Mouse (Mus musculus) limb, embryonic 15.5 days (tissue): ENCODE measurements around the gene Gm20481. TPM values are rescaled to one million over a fixed set of nuclear protein-coding genes. Genes with fewer than 3 reads are reported as not detected.

Source experiments
- ATAC-seq: fragments of 200-750 bp; cut with Nextera tagmentation; 2 replicates; pipeline ENCODE4 v1.8.0; 2017; ENCODE audit warnings: low read depth, moderate TSS enrichment; ENCODE audit not compliant: insufficient number of reproducible peaks, low FRiP score, low TSS enrichment
- H3K27ac ChIP-seq: fragments of 300-500 bp; sonication (generic); 2 replicates; pipeline ENCODE4 v1.5.1; 2015; ENCODE audit warnings: moderate library complexity, mild to moderate bottlenecking, inconsistent platforms
- H3K27me3 ChIP-seq: fragments of 300-500 bp; sonication (generic); 2 replicates; pipeline ENCODE4 v1.6.1; 2015; ENCODE audit warnings: inconsistent platforms
- H3K36me3 ChIP-seq: fragments of 300-500 bp; sonication (generic); 2 replicates; pipeline ENCODE4 v1.6.1; 2015; ENCODE audit warnings: inconsistent platforms
- H3K4me1 ChIP-seq: fragments of 300-500 bp; sonication (generic); 2 replicates; pipeline ENCODE4 v1.6.1; 2015; ENCODE audit warnings: inconsistent platforms
- H3K4me2 ChIP-seq: fragments of 300-500 bp; sonication (generic); 2 replicates; pipeline ENCODE4 v1.6.1; 2015; ENCODE audit warnings: mild to moderate bottlenecking, inconsistent platforms
- H3K4me3 ChIP-seq: fragments of 300-500 bp; sonication (generic); 2 replicates; pipeline ENCODE4 v1.5.1; 2015; ENCODE audit warnings: mild to moderate bottlenecking, inconsistent platforms
- H3K9ac ChIP-seq: fragments of 300-500 bp; sonication (generic); 2 replicates; pipeline ENCODE4 v1.6.1; 2015; ENCODE audit warnings: inconsistent platforms
- H3K9me3 ChIP-seq: fragments of 300-500 bp; sonication (generic); 2 replicates; pipeline ENCODE4 v1.6.1; 2016; ENCODE audit warnings: inconsistent platforms
- WGBS: fragments of 180-500 bp; shearing (Covaris S2); methylation state at CpG from one replicate; pipeline ENCODE4 v1.1.7; 2015; 5-methylcytosine and 5-hydroxymethylcytosine counted together
- polyA plus RNA-seq: library from polyadenylated mRNA; unstranded; fragments of >200 nt; fragmentation: Nextera tagmentation; extraction: Ambion mirVana; gene quantifications from 2 replicates; pipeline ENCODE4 v1.2.1, GENCODE M21; 2015

The Gm20481 gene
- polyA plus RNA-seq, 1 experiment from 2014 or later = not detected

GRCm38 (mm10) chr17:35012430-35012829, 42.7 kb downstream of the Gm20481 start:
- Histone ChIP-seq H3K4me2 (no peak overlapping the region), H3K36me3 (peaks cover 92% of the 10 kb centered on the region), H3K9ac (no peak overlapping the region), H3K27ac (no peak overlapping the region), H3K4me3 (no peak overlapping the region), H3K27me3 (no peaks in the 10 kb centered on the region), H3K9me3 (no peaks in the 10 kb centered on the region), H3K4me1 (peaks cover 14% of the 10 kb centered on the region)
- 84% methylated on average over 13 of the region's 13 CpGs for WGBS
- ATAC-seq = no peak

- H3K9me3 ChIP-seq = no peaks in the 10 kb centered on the region
- H3K4me2 ChIP-seq = no peak overlapping the region
- WGBS = 83% methylated on average over 6 of the region's 6 CpGs
These were observed 43.5 kb downstream of the Gm20481 start for GRCm38 (mm10) chr17:35013221-35013620.

GRCm38 (mm10) chr17:35015296-35015695, 45.6 kb downstream of the Gm20481 start:
- Histone ChIP-seq H3K36me3 (peaks cover 65% of the 10 kb centered on the region), H3K4me2 (no peak overlapping the region), H3K4me1 (peaks cover 14% of the 10 kb centered on the region), H3K27me3 (no peaks in the 10 kb centered on the region), H3K4me3 (no peak overlapping the region), H3K9ac (no peak overlapping the region), H3K27ac (no peak overlapping the region), H3K9me3 (no peaks in the 10 kb centered on the region)
- ATAC-seq = no peak
- 90% methylated on average over 16 of the region's 16 CpGs for WGBS

More at GRCm38 (mm10) chr17:35013221-35013620, 43.5 kb downstream of the Gm20481 start:
- no peak overlapping the region for H3K4me3 ChIP-seq
- no peak for ATAC-seq
- no peaks in the 10 kb centered on the region for H3K27me3 ChIP-seq
- H3K27ac ChIP-seq = no peak overlapping the region
- H3K9ac ChIP-seq = no peak overlapping the region
- H3K4me1 ChIP-seq = peaks cover 14% of the 10 kb centered on the region
- H3K36me3 ChIP-seq = peaks cover 84% of the 10 kb centered on the region

GRCm38 (mm10) chr17:35016376-35016775, 46.7 kb downstream of the Gm20481 start, which contains the start of gene Vwa7:
TSS of gene Vwa7 (plus strand) at chr17:35016579.
- ATAC-seq = no peak
- Histone ChIP-seq H3K27ac (peak within 1 kb of the TSS; percentile 35), H3K4me2 (no peak within 1 kb of the TSS), H3K4me1 (peaks cover 16% of the 10 kb centered on the region), H3K36me3 (peaks cover 54% of the 10 kb centered on the region), H3K27me3 (no peaks in the 10 kb centered on the region), H3K9me3 (no peaks in the 10 kb centered on the region), H3K4me3 (no peak within 1 kb of the TSS), H3K9ac (no peak within 1 kb of the TSS)
- 57% methylated on average over 12 of the region's 12 CpGs for WGBS

GRCm38 (mm10) chr17:35016791-35017705, 47.3 kb downstream of the Gm20481 start:
- Histone ChIP-seq H3K27ac (peak overlapping the region; percentile 35; the same call in 1 of the 2 replicates), H3K4me3 (no peak overlapping the region), H3K4me2 (no peak overlapping the region), H3K27me3 (no peaks in the 10 kb centered on the region), H3K9ac (no peak overlapping the region), H3K9me3 (no peaks in the 10 kb centered on the region), H3K4me1 (peaks cover 19% of the 10 kb centered on the region), H3K36me3 (peaks cover 48% of the 10 kb centered on the region)
- 79% methylated on average over 10 of the region's 10 CpGs for WGBS
- ATAC-seq = no peak

GRCm38 (mm10) chr17:35017706-35018030, 48.0 kb downstream of the Gm20481 start:
- H3K9me3 ChIP-seq = no peaks in the 10 kb centered on the region
- H3K4me2 ChIP-seq = no peak overlapping the region
- no peak overlapping the region for H3K4me3 ChIP-seq
- peaks cover 19% of the 10 kb centered on the region for H3K4me1 ChIP-seq
- no peaks in the 10 kb centered on the region for H3K27me3 ChIP-seq
- H3K36me3 ChIP-seq = peaks cover 41% of the 10 kb centered on the region
- 77% methylated on average over 14 of the region's 14 CpGs for WGBS
- H3K27ac ChIP-seq = no peak overlapping the region
- ATAC-seq = no peak
- H3K9ac ChIP-seq = no peak overlapping the region

- Histone ChIP-seq H3K9me3 (no peaks in the 10 kb centered on the region), H3K4me3 (no peak overlapping the region), H3K27ac (no peak overlapping the region), H3K27me3 (no peaks in the 10 kb centered on the region), H3K9ac (no peak overlapping the region), H3K4me1 (peaks cover 19% of the 10 kb centered on the region), H3K4me2 (no peak overlapping the region), H3K36me3 (peaks cover 36% of the 10 kb centered on the region)
- ATAC-seq = no peak
- 80% methylated on average over 3 of the region's 3 CpGs for WGBS
These were observed 48.5 kb downstream of the Gm20481 start for GRCm38 (mm10) chr17:35018171-35018570.

GRCm38 (mm10) chr17:35019894-35020293, 50.2 kb downstream of the Gm20481 start:
- WGBS = 73% methylated on average over 11 of the region's 11 CpGs
- no peak overlapping the region for H3K4me2 ChIP-seq
- H3K27me3 ChIP-seq = no peaks in the 10 kb centered on the region
- H3K9me3 ChIP-seq = no peaks in the 10 kb centered on the region
- H3K9ac ChIP-seq = no peak overlapping the region
- peaks cover 22% of the 10 kb centered on the region for H3K4me1 ChIP-seq
- H3K36me3 ChIP-seq = peaks cover 19% of the 10 kb centered on the region
- ATAC-seq = no peak
- H3K4me3 ChIP-seq = no peak overlapping the region
- H3K27ac ChIP-seq = no peak overlapping the region

- WGBS = 76% methylated on average over 8 of the region's 8 CpGs
These were observed 50.8 kb downstream of the Gm20481 start for GRCm38 (mm10) chr17:35020551-35020950.

GRCm38 (mm10) chr17:35021163-35021808, 51.6 kb downstream of the Gm20481 start:
- H3K4me1 ChIP-seq = peaks cover 25% of the 10 kb centered on the region
- no peaks in the 10 kb centered on the region for H3K9me3 ChIP-seq
- H3K27ac ChIP-seq = peak overlapping the region; percentile 27; the same call in 1 of the 2 replicates
- no peaks in the 10 kb centered on the region for H3K27me3 ChIP-seq
- no peak overlapping the region for H3K4me3 ChIP-seq
- H3K36me3 ChIP-seq = peaks cover 5% of the 10 kb centered on the region; the same call in 1 of the 2 replicates
- WGBS = 17% methylated on average over 16 of the region's 17 CpGs
- ATAC-seq = peak; percentile 27; the same call in 1 of the 2 replicates
- H3K4me2 ChIP-seq = peak overlapping the region; percentile 22; the same call in 1 of the 2 replicates
- H3K9ac ChIP-seq = no peak overlapping the region

More at GRCm38 (mm10) chr17:35020551-35020950, 50.8 kb downstream of the Gm20481 start:
- no peak for ATAC-seq
- Histone ChIP-seq H3K27me3 (no peaks in the 10 kb centered on the region), H3K4me2 (no peak overlapping the region), H3K4me1 (peaks cover 25% of the 10 kb centered on the region), H3K36me3 (peaks cover 13% of the 10 kb centered on the region), H3K9me3 (no peaks in the 10 kb centered on the region), H3K27ac (no peak overlapping the region), H3K9ac (no peak overlapping the region), H3K4me3 (no peak overlapping the region)
